Mouse (Mus musculus): ENCODE measurements around the gene Sh3glb2. TPM values are rescaled to one million over a fixed set of nuclear protein-coding genes. Genes with fewer than 3 reads are reported as not detected.

The Sh3glb2 gene
- polyA plus RNA-seq, 1 experiment from 2014 or later = 59.9 TPM

DNA sequence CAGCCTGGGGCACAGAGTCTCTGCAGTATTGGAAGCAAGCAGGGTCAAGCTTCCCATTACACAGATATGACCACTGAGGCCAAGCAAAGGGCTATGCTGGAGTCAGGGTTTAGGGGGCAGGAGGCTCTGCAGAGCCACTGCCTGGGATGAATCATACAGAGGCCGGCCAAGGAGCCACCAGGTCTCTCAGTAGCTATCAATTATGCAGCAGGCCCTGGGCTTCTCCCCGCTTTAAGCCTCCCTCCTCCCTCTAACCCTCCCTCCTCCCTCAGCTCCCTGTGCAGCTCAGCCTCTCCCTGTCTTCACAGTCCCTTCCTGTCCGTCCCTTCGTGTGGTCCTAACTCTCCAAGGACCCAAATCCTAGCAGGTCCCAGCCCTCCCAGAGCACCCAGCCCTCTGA lies 2.9 kb downstream of the Sh3glb2 start:
- H3K27ac ChIP-seq (ENCODE audit: low read depth) = no peak overlapping the region
- WGBS = 49% methylated on average over 4 of the region's 4 CpGs

DNA sequence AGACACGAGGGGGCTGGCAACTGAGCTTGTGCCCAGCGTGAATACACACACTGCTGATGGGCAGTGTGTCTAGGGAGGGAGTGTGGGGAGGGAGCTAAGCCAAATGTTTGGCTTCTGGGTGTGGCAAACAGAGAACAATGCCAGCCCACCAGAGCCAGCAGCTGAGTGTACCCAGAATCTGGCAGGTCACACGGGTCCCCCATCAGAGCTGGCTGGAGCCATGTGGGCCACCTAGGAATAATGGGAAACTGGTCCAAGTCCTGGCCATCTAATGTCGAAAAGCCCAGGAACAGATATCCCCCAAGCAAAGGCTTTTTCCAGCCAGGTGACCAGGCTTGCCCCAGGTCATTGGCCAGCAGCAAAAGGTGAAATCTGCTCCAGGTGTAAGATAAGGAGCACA lies 3.3 kb downstream of the Sh3glb2 start:
- no peaks in the 10 kb centered on the region for H3K27me3 ChIP-seq (ENCODE audit: insufficient read depth, low read length)
- DNase-seq = no peak
- no peak overlapping the region for H3K27ac ChIP-seq (ENCODE audit: low read depth)
- TF ChIP-seq CTCF (IDR thresholded peaks at IDR 0.05; ENCODE audit: low read depth) = no peak
- WGBS = 51% methylated on average over 4 of the region's 4 CpGs
- no peak for ATAC-seq (ENCODE audit: insufficient read depth)
- H3K36me3 ChIP-seq (ENCODE audit: insufficient read depth) = peaks cover 34% of the 10 kb centered on the region; the same call in 1 of the 2 replicates
- H3K9ac ChIP-seq = no peak overlapping the region
- no peaks in the 10 kb centered on the region for H3K9me3 ChIP-seq (ENCODE audit: low read depth, low read length)
- H3K4me2 ChIP-seq = no peak overlapping the region
- H3K4me3 ChIP-seq (ENCODE audit: low read depth, low read length) = no peak overlapping the region
- H3K4me1 ChIP-seq (ENCODE audit: insufficient read depth) = peaks cover 5% of the 10 kb centered on the region; the same call in 1 of the 2 replicates

More for the DNA sequence above, 2.9 kb downstream of the Sh3glb2 start:
- TF ChIP-seq CTCF (IDR thresholded peaks at IDR 0.05; ENCODE audit: low read depth) = no peak
- no peak overlapping the region for H3K4me3 ChIP-seq (ENCODE audit: low read depth, low read length)
- H3K36me3 ChIP-seq (ENCODE audit: insufficient read depth) = peaks cover 32% of the 10 kb centered on the region; the same call in 1 of the 2 replicates
- no peak overlapping the region for H3K9ac ChIP-seq
- no peaks in the 10 kb centered on the region for H3K27me3 ChIP-seq (ENCODE audit: insufficient read depth, low read length)
- ATAC-seq (ENCODE audit: insufficient read depth) (no peak), DNase-seq (no peak)
- no peak overlapping the region for H3K4me2 ChIP-seq
- H3K9me3 ChIP-seq (ENCODE audit: low read depth, low read length) = no peaks in the 10 kb centered on the region
- H3K4me1 ChIP-seq (ENCODE audit: insufficient read depth) = peaks cover 5% of the 10 kb centered on the region; the same call in 1 of the 2 replicates

GRCm38 (mm10) chr2:30351149-30351548 lies 8.0 kb downstream of the Sh3glb2 start:
- Histone ChIP-seq H3K4me2 (no peak overlapping the region), H3K27me3 (ENCODE audit: insufficient read depth, low read length) (no peaks in the 10 kb centered on the region), H3K36me3 (ENCODE audit: insufficient read depth) (peaks cover 71% of the 10 kb centered on the region), H3K4me1 (ENCODE audit: insufficient read depth) (no peaks in the 10 kb centered on the region), H3K9me3 (ENCODE audit: low read depth, low read length) (no peaks in the 10 kb centered on the region), H3K27ac (ENCODE audit: low read depth) (no peak overlapping the region), H3K9ac (no peak overlapping the region), H3K4me3 (ENCODE audit: low read depth, low read length) (no peak overlapping the region)
- ATAC-seq (ENCODE audit: insufficient read depth) (no peak), DNase-seq (peak; percentile 38)
- TF ChIP-seq CTCF (IDR thresholded peaks at IDR 0.05; ENCODE audit: low read depth) = peak; percentile 52
- WGBS = 60% methylated on average over 2 of the region's 2 CpGs

GRCm38 (mm10) chr2:30349196-30349595 lies 9.9 kb downstream of the Sh3glb2 start:
- no peak overlapping the region for H3K27ac ChIP-seq (ENCODE audit: low read depth)
- H3K36me3 ChIP-seq (ENCODE audit: insufficient read depth) = peaks cover 81% of the 10 kb centered on the region
- 86% methylated on average over 6 of the region's 6 CpGs for WGBS
- no peak for TF ChIP-seq CTCF (IDR thresholded peaks at IDR 0.05; ENCODE audit: low read depth)
- H3K9me3 ChIP-seq (ENCODE audit: low read depth, low read length) = no peaks in the 10 kb centered on the region
- no peak overlapping the region for H3K9ac ChIP-seq
- no peak overlapping the region for H3K4me2 ChIP-seq
- no peak for ATAC-seq (ENCODE audit: insufficient read depth)
- H3K4me3 ChIP-seq (ENCODE audit: low read depth, low read length) = no peak overlapping the region
- H3K27me3 ChIP-seq (ENCODE audit: insufficient read depth, low read length) = no peaks in the 10 kb centered on the region
- DNase-seq = no peak
- no peaks in the 10 kb centered on the region for H3K4me1 ChIP-seq (ENCODE audit: insufficient read depth)

DNA sequence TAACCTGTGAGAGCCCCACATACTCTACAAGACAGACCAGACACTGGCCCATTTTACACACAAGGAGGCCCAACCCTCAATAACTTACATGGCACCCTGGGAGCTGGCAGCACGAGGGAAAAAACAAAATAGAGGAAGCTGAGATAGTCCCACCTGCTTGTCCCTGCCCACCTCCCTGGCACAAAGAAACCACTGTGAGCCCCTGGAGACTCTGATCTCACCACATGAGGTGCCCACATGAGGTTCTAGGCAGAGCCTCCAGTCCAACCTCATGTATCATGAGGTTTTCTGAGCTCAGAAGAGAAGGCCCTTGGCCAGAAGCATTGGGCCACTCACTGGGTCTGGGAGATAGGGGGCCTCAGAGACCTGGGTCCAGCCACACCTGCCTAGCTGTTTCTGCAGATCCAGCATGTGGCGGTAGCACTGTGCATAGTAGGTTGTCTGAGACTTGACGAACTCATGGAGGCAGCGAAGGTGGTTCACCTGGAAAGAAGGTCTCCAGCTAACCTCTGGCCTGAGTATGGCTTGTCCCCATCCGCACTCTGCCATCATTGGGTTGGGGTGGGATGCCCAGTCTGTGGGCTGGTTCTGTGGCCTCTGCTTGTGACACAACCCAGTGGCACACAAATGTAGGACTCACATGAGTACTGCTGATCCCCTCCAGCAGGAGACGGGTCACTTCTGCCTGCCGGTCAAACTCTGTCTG lies 13.0 kb downstream of the Sh3glb2 start:
- no peak for ATAC-seq (ENCODE audit: insufficient read depth)
- no peaks in the 10 kb centered on the region for H3K4me1 ChIP-seq (ENCODE audit: insufficient read depth)
- H3K9me3 ChIP-seq (ENCODE audit: low read depth, low read length) = no peaks in the 10 kb centered on the region
- H3K36me3 ChIP-seq (ENCODE audit: insufficient read depth) = peaks cover 88% of the 10 kb centered on the region
- WGBS = 87% methylated on average over 7 of the region's 7 CpGs
- H3K9ac ChIP-seq = no peak overlapping the region
- DNase-seq = no peak
- no peaks in the 10 kb centered on the region for H3K27me3 ChIP-seq (ENCODE audit: insufficient read depth, low read length)
- H3K4me3 ChIP-seq (ENCODE audit: low read depth, low read length) = no peak overlapping the region
- no peak overlapping the region for H3K27ac ChIP-seq (ENCODE audit: low read depth)
- no peak overlapping the region for H3K4me2 ChIP-seq
- TF ChIP-seq CTCF (IDR thresholded peaks at IDR 0.05; ENCODE audit: low read depth) = no peak

DNA sequence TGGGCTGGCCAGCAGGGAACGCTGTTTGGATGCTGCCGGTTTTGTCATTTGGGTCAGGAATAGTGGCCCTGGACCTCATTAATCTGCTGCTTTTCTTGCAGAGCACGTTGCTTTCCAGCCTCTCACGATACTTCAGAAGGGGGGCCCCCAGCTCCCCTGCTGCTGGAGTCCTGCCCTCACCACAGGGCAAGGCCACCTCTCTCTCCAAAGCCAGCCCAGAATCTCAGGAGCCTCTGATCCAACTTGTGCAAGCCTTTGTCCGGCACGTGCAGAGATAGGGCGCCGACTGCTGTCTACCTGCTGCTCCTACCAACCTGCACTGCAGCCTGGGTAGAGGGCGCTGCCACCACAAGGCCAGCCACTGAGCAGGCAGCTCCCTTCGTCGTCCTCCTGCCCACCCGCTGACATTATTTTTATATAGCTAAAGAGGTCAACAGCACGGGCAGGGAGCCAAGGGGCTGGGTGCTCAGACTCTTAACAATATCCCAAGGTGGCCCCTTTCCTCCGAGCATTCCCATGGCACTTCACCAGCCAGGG lies 15.5 kb downstream of the Sh3glb2 start:
- DNase-seq = peak; percentile 42
- H3K4me1 ChIP-seq (ENCODE audit: insufficient read depth) = no peaks in the 10 kb centered on the region
- no peak for ATAC-seq (ENCODE audit: insufficient read depth)
- peaks cover 95% of the 10 kb centered on the region for H3K36me3 ChIP-seq (ENCODE audit: insufficient read depth)
- no peaks in the 10 kb centered on the region for H3K27me3 ChIP-seq (ENCODE audit: insufficient read depth, low read length)
- no peak overlapping the region for H3K4me2 ChIP-seq
- no peak overlapping the region for H3K9ac ChIP-seq
- 64% methylated on average over 14 of the region's 14 CpGs for WGBS
- TF ChIP-seq CTCF (IDR thresholded peaks at IDR 0.05; ENCODE audit: low read depth) = peak; percentile 24; the same call in 1 of the 2 replicates
- no peak overlapping the region for H3K27ac ChIP-seq (ENCODE audit: low read depth)
- no peaks in the 10 kb centered on the region for H3K9me3 ChIP-seq (ENCODE audit: low read depth, low read length)
- H3K4me3 ChIP-seq (ENCODE audit: low read depth, low read length) = no peak overlapping the region

DNA sequence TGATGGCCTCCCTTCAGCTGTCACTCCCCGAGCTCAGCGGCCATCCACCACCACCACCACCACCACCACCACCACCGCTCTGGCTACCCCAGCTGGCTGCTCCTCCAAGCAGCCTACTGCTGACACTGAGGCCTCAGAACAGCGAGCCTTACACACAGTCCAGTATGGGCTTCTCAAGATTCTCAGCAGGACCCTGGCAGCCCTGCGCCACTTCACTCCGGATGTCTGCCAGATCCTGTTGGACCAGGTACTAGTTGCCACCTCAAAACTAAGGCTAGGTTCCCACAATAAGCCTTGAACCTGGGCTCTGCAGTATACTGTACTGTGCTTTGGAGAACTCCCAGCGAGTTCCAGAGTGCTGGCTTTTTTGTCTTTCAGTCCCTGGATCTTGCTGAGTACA lies 16.6 kb downstream of the Sh3glb2 start:
- Histone ChIP-seq H3K9ac (no peak overlapping the region), H3K27me3 (ENCODE audit: insufficient read depth, low read length) (no peaks in the 10 kb centered on the region), H3K4me2 (no peak overlapping the region), H3K27ac (ENCODE audit: low read depth) (no peak overlapping the region), H3K36me3 (ENCODE audit: insufficient read depth) (peaks cover 98% of the 10 kb centered on the region), H3K4me3 (ENCODE audit: low read depth, low read length) (no peak overlapping the region), H3K9me3 (ENCODE audit: low read depth, low read length) (no peaks in the 10 kb centered on the region), H3K4me1 (ENCODE audit: insufficient read depth) (no peaks in the 10 kb centered on the region)
- 91% methylated on average over 7 of the region's 7 CpGs for WGBS
- TF ChIP-seq CTCF (IDR thresholded peaks at IDR 0.05; ENCODE audit: low read depth) = no peak
- DNase-seq = no peak
- ATAC-seq (ENCODE audit: insufficient read depth) = no peak
